Mouse (Mus musculus) ES-Bruce4 (cell line): ENCODE measurements at regions not wholly inside any gene's neighbourhood (a gene's known extent, or its start where the extent isn't known, plus 50 kb on each side); places are given as distances from the start of the nearest gene placed in this dataset.

ENCODE experiments used
- H3K27ac ChIP-seq: 2 replicates; pipeline ENCODE4 v1.5.1; 2012; ENCODE audit warnings: low read length, inconsistent platforms; ENCODE audit not compliant: insufficient read depth
- H3K27me3 ChIP-seq: 2 replicates; pipeline ENCODE4 v1.6.1; 2012; ENCODE audit warnings: mild to moderate bottlenecking, low read length, inconsistent platforms; ENCODE audit not compliant: control insufficient read depth, poor library complexity, insufficient read depth, severe bottlenecking
- H3K36me3 ChIP-seq: 2 replicates; pipeline ENCODE4 v1.6.1; 2012; ENCODE audit warnings: inconsistent platforms, mild to moderate bottlenecking, low read length, moderate library complexity; ENCODE audit not compliant: control insufficient read depth, poor library complexity, insufficient read depth, severe bottlenecking
- H3K4me1 ChIP-seq: one replicate; pipeline ENCODE4 v1.8.1; 2011; ENCODE audit warnings: low read length; ENCODE audit not compliant: control insufficient read depth, insufficient read depth
- H3K4me3 ChIP-seq: 2 replicates; pipeline ENCODE4 v1.5.1; 2011; ENCODE audit warnings: low read depth, mild to moderate bottlenecking, low read length
- H3K9ac ChIP-seq: 2 replicates; pipeline ENCODE4 v1.6.1; 2012; ENCODE audit warnings: low read depth, mild to moderate bottlenecking, inconsistent platforms; ENCODE audit not compliant: poor library complexity, severe bottlenecking
- H3K9me3 ChIP-seq: replicated peaks from 2 replicates; pipeline ENCODE4 v1.6.1; 2012; ENCODE audit warnings: mild to moderate bottlenecking, low read length, inconsistent platforms; ENCODE audit not compliant: control insufficient read depth, poor library complexity, insufficient read depth, severe bottlenecking
- CTCF ChIP-seq: IDR thresholded peaks from one replicate; pipeline ENCODE4 v1.8.1; 2011; ENCODE audit warnings: low read depth, low read length
- EP300 ChIP-seq: IDR thresholded peaks from 2 replicates; pipeline ENCODE4 v1.6.1; 2011; ENCODE audit warnings: low read depth, low read length; ENCODE audit not compliant: insufficient read depth
- POLR2A ChIP-seq: IDR thresholded peaks from one replicate; pipeline ENCODE4 v1.8.1; 2011; ENCODE audit warnings: low read length; ENCODE audit not compliant: insufficient read depth

- H3K9me3 ChIP-seq, result no peaks in the 10 kb centered on the region
- H3K9ac ChIP-seq, result no peak overlapping the region
- H3K27ac ChIP-seq, result no peak overlapping the region
- H3K36me3 ChIP-seq, result no peaks in the 10 kb centered on the region
- TF ChIP-seq CTCF, result no peak
- TF ChIP-seq EP300, result no peak
- TF ChIP-seq POLR2A, result no peak
- H3K27me3 ChIP-seq, result no peaks in the 10 kb centered on the region
- no peaks in the 10 kb centered on the region for H3K4me1 ChIP-seq
- no peak overlapping the region for H3K4me3 ChIP-seq
Measured at GRCm38 (mm10) chr17:15970481-15971350, 139.9 kb upstream of the Rgmb start.

- H3K9ac ChIP-seq, result no peak overlapping the region
- no peak overlapping the region for H3K4me3 ChIP-seq
- H3K27me3 ChIP-seq, result no peaks in the 10 kb centered on the region
- H3K27ac ChIP-seq, result no peak overlapping the region
- H3K4me1 ChIP-seq, result no peaks in the 10 kb centered on the region
- H3K36me3 ChIP-seq, result no peaks in the 10 kb centered on the region
- H3K9me3 ChIP-seq, result no peaks in the 10 kb centered on the region
- TF ChIP-seq POLR2A (no peak), CTCF (no peak), EP300 (no peak)
Measured at GRCm38 (mm10) chr17:15968331-15968730, 137.5 kb upstream of the Rgmb start.

- H3K4me3 ChIP-seq, result no peak overlapping the region
- H3K27me3 ChIP-seq, result no peaks in the 10 kb centered on the region
- TF ChIP-seq EP300 (no peak), POLR2A (no peak)
- H3K36me3 ChIP-seq, result no peaks in the 10 kb centered on the region
- H3K9me3 ChIP-seq, result no peaks in the 10 kb centered on the region
- H3K4me1 ChIP-seq, result no peaks in the 10 kb centered on the region
- H3K9ac ChIP-seq, result no peak overlapping the region
- H3K27ac ChIP-seq, result no peak overlapping the region
Measured at GRCm38 (mm10) chr17:15955656-15956055, 124.8 kb upstream of the Rgmb start.

GRCm38 (mm10) chr17:15951641-15952040 is 120.8 kb upstream of the Rgmb start:
- Histone ChIP-seq H3K27ac (no peak overlapping the region), H3K27me3 (no peaks in the 10 kb centered on the region; the same call in 1 of the 2 replicates), H3K4me3 (no peak overlapping the region), H3K9ac (no peak overlapping the region), H3K36me3 (no peaks in the 10 kb centered on the region), H3K4me1 (no peaks in the 10 kb centered on the region), H3K9me3 (no peaks in the 10 kb centered on the region)
- TF ChIP-seq POLR2A (no peak), CTCF (no peak), EP300 (no peak)

GRCm38 (mm10) chr17:15949753-15950152 is 118.9 kb upstream of the Rgmb start:
- Histone ChIP-seq H3K9me3 (no peaks in the 10 kb centered on the region), H3K4me1 (no peaks in the 10 kb centered on the region), H3K4me3 (no peak overlapping the region), H3K27me3 (no peaks in the 10 kb centered on the region; the same call in 1 of the 2 replicates), H3K27ac (no peak overlapping the region), H3K9ac (no peak overlapping the region), H3K36me3 (no peaks in the 10 kb centered on the region)
- TF ChIP-seq POLR2A, result no peak
- TF ChIP-seq EP300, result no peak
- no peak for TF ChIP-seq CTCF

- H3K9ac ChIP-seq, result no peak overlapping the region
- no peak overlapping the region for H3K27ac ChIP-seq
- TF ChIP-seq EP300 (no peak), POLR2A (no peak)
- no peaks in the 10 kb centered on the region for H3K36me3 ChIP-seq
- no peaks in the 10 kb centered on the region for H3K4me1 ChIP-seq
- H3K4me3 ChIP-seq, result no peak overlapping the region
- H3K9me3 ChIP-seq, result no peaks in the 10 kb centered on the region
- no peaks in the 10 kb centered on the region for H3K27me3 ChIP-seq
Measured at GRCm38 (mm10) chr17:15942378-15942777, 111.5 kb upstream of the Rgmb start.
